Mouse (Mus musculus) liver, embryonic 14.5 days (tissue): ENCODE measurements at regions not wholly inside any gene's neighbourhood (a gene's known extent, or its start where the extent isn't known, plus 50 kb on each side); places are given as distances from the start of the nearest gene placed in this dataset.

Experiments used
- ATAC-seq: fragments of 200-750 bp; cut with Nextera tagmentation; 2 replicates; pipeline ENCODE4 v1.8.0; 2017; ENCODE audit warnings: moderate number of reproducible peaks, mild to moderate bottlenecking, moderate library complexity; ENCODE audit not compliant: insufficient read depth
- DNase-seq, 3 experiments: peaks; one replicate each; pipeline ENCODE4 v3.0.0-alpha.2; 2012 to 2013; ENCODE audit warnings: low read depth in 3 of 3, low spot score in 3 of 3
- H3K27ac ChIP-seq: fragments of 300-500 bp; sonication (generic); 2 replicates; pipeline ENCODE4 v1.5.1; 2014; ENCODE audit warnings: moderate library complexity, mild to moderate bottlenecking, control low read depth, inconsistent platforms
- H3K27me3 ChIP-seq: fragments of 300-500 bp; sonication (generic); 2 replicates; pipeline ENCODE4 v1.6.1; 2014; ENCODE audit warnings: mild to moderate bottlenecking, low read length, moderate library complexity; ENCODE audit not compliant: control insufficient read depth, insufficient read depth
- H3K36me3 ChIP-seq: fragments of 300-500 bp; sonication (generic); replicated peaks from 2 replicates; pipeline ENCODE4 v1.6.1; 2014; ENCODE audit warnings: low read depth; ENCODE audit not compliant: control insufficient read depth, insufficient read depth
- H3K4me1 ChIP-seq, 2 experiments: fragments of 200-500 bp in 1 of 2; fragments of 300-500 bp in 1 of 2; sonication (generic) in 1 of 2; replicated peaks; 2 replicates each; pipeline ENCODE4 v1.6.1; 2012 to 2014; ENCODE audit warnings: antibody characterized with exemption in 1 of 2, inconsistent platforms in 1 of 2, low read length in 1 of 2; ENCODE audit not compliant: control insufficient read depth in 2 of 2, insufficient read depth in 2 of 2
- H3K4me2 ChIP-seq: fragments of 300-500 bp; sonication (generic); 2 replicates; pipeline ENCODE4 v1.6.1; 2014; ENCODE audit warnings: low read depth, mild to moderate bottlenecking, control low read depth, moderate library complexity
- H3K4me3 ChIP-seq, 2 experiments: fragments of 200-500 bp in 1 of 2; fragments of 300-500 bp in 1 of 2; sonication (generic) in 1 of 2; 2 replicates each; pipeline ENCODE4 v1.5.1; 2012 to 2014; ENCODE audit warnings: low read depth in 2 of 2, low read length in 2 of 2, mild to moderate bottlenecking in 2 of 2, control low read depth in 1 of 2, inconsistent platforms in 1 of 2, moderate library complexity in 1 of 2; ENCODE audit not compliant: insufficient read depth in 1 of 2
- H3K9ac ChIP-seq: fragments of 300-500 bp; sonication (generic); replicated peaks from 2 replicates; pipeline ENCODE4 v1.6.1; 2014; ENCODE audit warnings: mild to moderate bottlenecking, control low read depth, moderate library complexity
- H3K9me3 ChIP-seq: fragments of 300-500 bp; sonication (generic); 2 replicates; pipeline ENCODE4 v1.6.1; 2016; ENCODE audit warnings: low read length, mixed read lengths; ENCODE audit not compliant: control insufficient read depth
- CTCF ChIP-seq: IDR thresholded peaks from 2 replicates; pipeline ENCODE4 v1.5.1; 2016; ENCODE audit warnings: antibody characterized with exemption, low read depth, control low read depth
- EP300 ChIP-seq: IDR thresholded peaks from 2 replicates; pipeline ENCODE4 v1.6.1; 2016; ENCODE audit warnings: antibody characterized with exemption, low read depth
- WGBS: fragments of 180-500 bp; shearing (Covaris S2); extraction: QIAGEN DNeasy Blood & Tissue Kit; methylation state at CpG from one replicate; pipeline ENCODE4 v1.1.7; 2014; ENCODE audit not compliant: insufficient replicate concordance; 5-methylcytosine and 5-hydroxymethylcytosine counted together

DNA sequence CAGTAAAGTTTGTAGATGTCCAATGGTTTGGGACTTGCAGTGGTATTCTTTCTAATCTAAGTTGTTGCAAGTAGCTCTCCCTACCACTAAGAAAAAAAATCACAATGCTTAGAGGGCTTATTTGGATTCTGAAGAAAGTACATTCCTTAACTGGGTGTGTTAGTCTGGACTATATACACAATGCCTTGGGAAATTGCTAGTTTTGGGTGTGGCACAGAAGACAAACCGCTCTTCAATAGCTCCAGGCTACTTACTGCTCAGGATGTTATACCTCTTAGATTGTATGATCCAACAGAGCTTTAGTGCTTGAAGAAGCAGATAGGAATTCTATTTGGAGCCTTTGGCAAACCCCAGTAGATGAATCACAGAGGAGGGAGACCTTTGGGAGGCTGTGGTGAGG lies 369.6 kb upstream of the Slco3a1 start:
- Histone ChIP-seq H3K4me1 (peaks cover 16 to 20% of the 10 kb centered on the region in 2 experiments), H3K27ac (no peak overlapping the region), H3K4me2 (no peak overlapping the region), H3K9ac (no peak overlapping the region), H3K36me3 (no peaks in the 10 kb centered on the region), H3K4me3 (no peak overlapping the region), H3K9me3 (no peaks in the 10 kb centered on the region), H3K27me3 (no peaks in the 10 kb centered on the region)
- ATAC-seq (no peak), DNase-seq (no peak)
- WGBS = 73% methylated on average over 1 of the region's 1 CpGs
- TF ChIP-seq CTCF (no peak), EP300 (no peak)

DNA sequence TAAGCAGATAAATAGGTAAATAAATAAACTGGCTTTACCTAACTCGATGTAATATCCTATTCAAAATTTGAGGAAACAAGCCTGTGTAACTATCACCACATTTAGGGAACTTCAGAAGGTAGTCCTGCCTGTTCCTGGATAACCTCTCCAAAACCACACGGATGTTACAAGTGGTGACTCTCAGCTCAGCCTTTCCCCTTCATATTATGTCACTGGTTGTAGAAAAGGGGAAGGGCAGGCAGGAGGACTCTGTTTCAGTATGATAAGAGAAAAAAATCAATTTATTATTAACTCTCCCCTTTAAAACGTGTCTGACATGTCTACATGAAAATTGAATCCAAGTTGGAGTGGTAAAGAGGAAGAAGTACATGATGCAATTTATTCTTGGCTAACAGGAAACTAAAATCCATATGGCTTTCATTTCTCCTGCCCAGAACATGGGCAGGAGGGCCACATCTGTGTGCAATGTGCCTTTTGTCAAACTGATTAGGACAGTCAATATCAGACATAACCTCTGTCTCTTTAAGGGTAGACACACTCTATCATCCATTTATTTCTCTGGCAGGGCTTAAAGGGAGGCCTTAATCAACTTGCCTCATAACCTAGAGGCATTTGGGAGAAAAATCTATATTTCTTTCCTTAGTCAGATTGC lies 353.9 kb upstream of the Slco3a1 start:
- Histone ChIP-seq H3K4me3 (no peak overlapping the region), H3K27me3 (no peaks in the 10 kb centered on the region), H3K36me3 (no peaks in the 10 kb centered on the region), H3K9me3 (no peaks in the 10 kb centered on the region), H3K27ac (no peak overlapping the region), H3K4me2 (no peak overlapping the region), H3K9ac (no peak overlapping the region), H3K4me1 (0 out of 4 replicates have a peak, but pooled peaks cover 0 to 2% of the 10 kb centered on the region in 2 experiments)
- ATAC-seq = no peak
- DNase-seq = no peak
- WGBS = 10% methylated on average over 3 of the region's 3 CpGs
- TF ChIP-seq CTCF (no peak), EP300 (no peak)

DNA sequence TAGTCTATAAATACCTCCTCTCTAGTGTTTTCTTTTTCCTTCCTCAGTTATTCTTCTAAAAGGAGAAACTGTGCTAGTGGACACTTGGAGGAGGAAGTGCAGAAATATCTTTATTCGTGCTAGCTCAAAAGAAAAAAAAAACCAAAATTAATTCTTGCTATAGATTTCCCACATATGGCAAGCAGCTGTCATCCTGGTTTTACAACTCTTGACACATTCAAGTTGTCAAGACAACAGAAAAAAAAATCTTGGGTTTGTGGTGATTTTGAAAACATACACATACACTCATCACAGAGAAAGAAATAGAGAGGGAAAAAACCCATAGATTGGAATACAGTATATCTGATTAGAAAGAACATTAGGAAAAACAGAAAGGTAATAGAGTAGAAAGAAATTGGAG lies 352.8 kb upstream of the Slco3a1 start:
- 13% methylated on average over 1 of the region's 1 CpGs for WGBS
- Histone ChIP-seq H3K9ac (no peak overlapping the region), H3K4me2 (no peak overlapping the region), H3K36me3 (no peaks in the 10 kb centered on the region), H3K9me3 (no peaks in the 10 kb centered on the region), H3K4me1 (0 out of 4 replicates have a peak, but pooled peaks cover 0 to 2% of the 10 kb centered on the region in 2 experiments), H3K27ac (no peak overlapping the region), H3K27me3 (no peaks in the 10 kb centered on the region), H3K4me3 (no peak overlapping the region)
- ATAC-seq = no peak
- DNase-seq = no peak
- TF ChIP-seq EP300 (no peak), CTCF (no peak)

DNA sequence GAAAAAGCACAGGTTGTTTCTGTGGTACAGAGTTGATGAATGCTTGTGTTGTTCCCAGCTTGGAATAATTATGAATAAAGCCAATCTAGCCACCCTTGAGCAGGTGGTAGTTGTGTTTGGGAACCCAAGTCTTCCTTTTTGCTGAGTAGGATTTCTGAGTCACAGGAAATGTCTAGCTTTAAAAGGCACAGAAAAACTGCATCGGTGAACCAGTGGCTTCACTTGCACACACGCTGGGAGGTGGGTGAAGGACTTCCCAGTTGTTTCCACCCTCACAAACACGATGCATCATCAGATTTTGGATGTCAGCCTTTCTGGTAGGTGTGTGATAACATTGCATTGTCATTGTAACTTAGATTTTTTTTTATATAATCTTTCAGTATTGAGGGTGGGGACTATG lies 322.9 kb upstream of the Slco3a1 start:
- Histone ChIP-seq H3K4me1 (no peaks in the 10 kb centered on the region), H3K9ac (no peak overlapping the region), H3K27me3 (no peaks in the 10 kb centered on the region), H3K9me3 (no peaks in the 10 kb centered on the region), H3K36me3 (no peaks in the 10 kb centered on the region), H3K27ac (no peak overlapping the region), H3K4me2 (no peak overlapping the region), H3K4me3 (no peak overlapping the region)
- WGBS = 39% methylated on average over 3 of the region's 3 CpGs
- no peak for TF ChIP-seq EP300
- DNase-seq (no peak), ATAC-seq (no peak)

DNA sequence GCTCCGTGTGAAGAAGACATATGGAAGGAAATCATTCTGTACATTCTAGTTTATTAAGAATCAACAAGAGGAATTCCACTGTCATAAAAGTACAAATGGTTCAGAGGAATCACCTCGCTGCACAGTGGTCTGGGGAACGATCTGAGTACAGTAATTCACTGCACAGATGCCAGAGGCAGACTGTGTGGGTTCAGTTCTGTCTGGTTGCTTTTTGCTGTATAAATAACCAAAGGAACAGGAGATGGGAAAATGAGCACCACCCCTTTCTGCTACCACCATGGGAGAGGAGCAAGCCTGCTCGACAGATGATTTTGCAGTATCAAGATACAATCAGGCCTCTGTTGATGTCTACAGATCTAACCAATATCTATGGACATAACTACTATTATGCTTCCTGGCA lies 322.1 kb upstream of the Slco3a1 start:
- Histone ChIP-seq H3K4me1 (no peaks in the 10 kb centered on the region), H3K9ac (no peak overlapping the region), H3K4me2 (no peak overlapping the region), H3K27me3 (no peaks in the 10 kb centered on the region), H3K4me3 (no peak overlapping the region), H3K27ac (no peak overlapping the region), H3K9me3 (no peaks in the 10 kb centered on the region), H3K36me3 (no peaks in the 10 kb centered on the region)
- DNase-seq (no peak), ATAC-seq (no peak)
- TF ChIP-seq CTCF (no peak), EP300 (no peak)
- WGBS = 56% methylated on average over 4 of the region's 4 CpGs
